In the genomic region with DNA sequence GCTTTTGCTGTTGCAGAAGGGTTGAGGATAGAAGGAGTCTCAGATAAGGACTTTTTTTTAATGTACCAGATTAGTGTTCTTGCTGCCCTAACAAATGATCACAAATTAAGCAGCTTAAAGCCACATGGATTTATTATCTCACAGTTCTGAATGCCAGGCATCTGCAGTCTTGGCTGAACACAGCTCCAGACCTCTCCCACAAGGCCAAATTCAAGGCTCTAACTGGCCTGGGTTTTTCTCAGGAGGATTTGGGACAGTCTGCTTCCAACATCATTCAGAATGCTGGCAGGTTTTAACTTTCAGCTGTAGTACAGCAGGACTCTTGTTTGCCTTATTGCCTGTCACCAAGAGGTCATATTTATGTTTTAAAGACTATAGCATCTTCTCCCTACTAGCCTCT, we compare ENCODE assay signal across 16 mouse cellular contexts.
DNase-seq lines count a peak whose midpoint lies in the region.
"Had no signal": no experiment of that assay in that cellular context is flagged by ENCODE, and none has a peak within 500 bp of the region (broad histone marks: within the 10 kb centered on the region; RNA-seq: fewer than 3 reads in every experiment).

No protein-coding gene starts in this region.

- intact Hi-C loops in heart, postnatal 10 days (cut with DNase I), result no loop called here
- intact Hi-C loops in heart, postnatal 25 days (cut with DNase I), result no loop called here

- peak; percentile 38 to 69 for DNase-seq in adrenal gland, adult (ENCODE audit: inconsistent age in 2 of 2, low spot score in 1 of 2)
- no peak for DNase-seq in adrenal gland, postnatal 4 days (ENCODE audit: low spot score in 2 of 2)
- DNase-seq in heart, postnatal 10 days, result peak; percentile 28 to 35
- no peak for DNase-seq in heart, postnatal 25 days (ENCODE audit: low spot score)
- DNase-seq in ovary, postnatal 14 days (ENCODE audit: low spot score), result peak; percentile 1
- DNase-seq in ovary, postnatal 36 days (ENCODE audit: low spot score), result no peak
- DNase-seq in layer of hippocampus, postnatal 25 days (ENCODE audit: extremely low spot score in 1 of 2, low spot score in 1 of 2), result no peak
- DNase-seq: cerebellum, adult 11-12 months; gastrocnemius, adult 2 months; kidney, adult 11 months; kidney, postnatal 4 days; layer of hippocampus, adult 9-11 months; lung, postnatal 4 days; right cerebral cortex, postnatal 25 days; thymus, adult 18-20 months; thymus, postnatal 36 days had no signal

Comparison
In these comparisons a context has a peak if more than half of its experiments do, and no peak if none do; other contexts are left out.
1. DNase-seq: peak in adrenal gland, adult (2 of 2), heart, postnatal 10 days (2 of 2) and ovary, postnatal 14 days (single experiment); none in adrenal gland, postnatal 4 days (0 of 2), heart, postnatal 25 days (single experiment), ovary, postnatal 36 days (single experiment) and layer of hippocampus, postnatal 25 days (0 of 2).